Mouse (Mus musculus): ENCODE measurements around the gene Dpp4. TPM values are rescaled to one million over a fixed set of nuclear protein-coding genes. Genes with fewer than 3 reads are reported as not detected.

Gene Dpp4
- polyA plus RNA-seq, 1 experiment from 2014 or later = 0.80 TPM

- WGBS = 70% methylated on average over 3 of the region's 3 CpGs
- Histone ChIP-seq H3K36me3 (ENCODE audit: control insufficient read depth, insufficient read depth, low read length) (no peaks in the 10 kb centered on the region), H3K4me3 (ENCODE audit: low read depth, low read length) (no peak overlapping the region), H3K4me1 (ENCODE audit: control insufficient read depth, insufficient read depth, low read length) (no peaks in the 10 kb centered on the region), H3K9ac (ENCODE audit: low read length) (no peak overlapping the region), H3K27me3 (ENCODE audit: control insufficient read depth, insufficient read depth, low read length) (no peaks in the 10 kb centered on the region), H3K4me2 (ENCODE audit: low read depth) (no peak overlapping the region), H3K27ac (ENCODE audit: low read depth, low read length) (no peak overlapping the region), H3K9me3 (ENCODE audit: control insufficient read depth, low read length) (no peaks in the 10 kb centered on the region)
- ATAC-seq (ENCODE audit: insufficient read depth, low FRiP score, low TSS enrichment) = no peak
- DNase-seq (ENCODE audit: low spot score) = no peak
These were observed 70.8 kb downstream of the Dpp4 start for GRCm38 (mm10) chr2:62341061-62341733.

- H3K4me2 ChIP-seq (ENCODE audit: low read depth) = no peak overlapping the region
- ATAC-seq (ENCODE audit: insufficient read depth, low FRiP score, low TSS enrichment) = no peak
- H3K9me3 ChIP-seq (ENCODE audit: control insufficient read depth, low read length) = no peaks in the 10 kb centered on the region
- WGBS = 76% methylated on average over 4 of the region's 4 CpGs
- no peaks in the 10 kb centered on the region for H3K36me3 ChIP-seq (ENCODE audit: control insufficient read depth, insufficient read depth, low read length)
- no peaks in the 10 kb centered on the region for H3K27me3 ChIP-seq (ENCODE audit: control insufficient read depth, insufficient read depth, low read length)
- no peak overlapping the region for H3K9ac ChIP-seq (ENCODE audit: low read length)
- no peak overlapping the region for H3K4me3 ChIP-seq (ENCODE audit: low read depth, low read length)
- H3K4me1 ChIP-seq (ENCODE audit: control insufficient read depth, insufficient read depth, low read length) = no peaks in the 10 kb centered on the region
- H3K27ac ChIP-seq (ENCODE audit: low read depth, low read length) = no peak overlapping the region
- no peak for DNase-seq (ENCODE audit: low spot score)
These were observed 72.6 kb downstream of the Dpp4 start for GRCm38 (mm10) chr2:62339222-62339944.

GRCm38 (mm10) chr2:62337086-62337485 lies 74.9 kb downstream of the Dpp4 start:
- H3K4me2 ChIP-seq (ENCODE audit: low read depth) = no peak overlapping the region
- 89% methylated on average over 7 of the region's 7 CpGs for WGBS
- H3K9ac ChIP-seq (ENCODE audit: low read length) = no peak overlapping the region
- H3K36me3 ChIP-seq (ENCODE audit: control insufficient read depth, insufficient read depth, low read length) = no peaks in the 10 kb centered on the region
- no peaks in the 10 kb centered on the region for H3K9me3 ChIP-seq (ENCODE audit: control insufficient read depth, low read length)
- no peak overlapping the region for H3K4me3 ChIP-seq (ENCODE audit: low read depth, low read length)
- no peaks in the 10 kb centered on the region for H3K4me1 ChIP-seq (ENCODE audit: control insufficient read depth, insufficient read depth, low read length)
- no peaks in the 10 kb centered on the region for H3K27me3 ChIP-seq (ENCODE audit: control insufficient read depth, insufficient read depth, low read length)
- DNase-seq (ENCODE audit: low spot score) (no peak), ATAC-seq (ENCODE audit: insufficient read depth, low FRiP score, low TSS enrichment) (no peak)
- no peak overlapping the region for H3K27ac ChIP-seq (ENCODE audit: low read depth, low read length)

GRCm38 (mm10) chr2:62334397-62335243 lies 77.4 kb downstream of the Dpp4 start:
- Histone ChIP-seq H3K27me3 (ENCODE audit: control insufficient read depth, insufficient read depth, low read length) (no peaks in the 10 kb centered on the region), H3K36me3 (ENCODE audit: control insufficient read depth, insufficient read depth, low read length) (no peaks in the 10 kb centered on the region), H3K4me2 (ENCODE audit: low read depth) (no peak overlapping the region), H3K4me3 (ENCODE audit: low read depth, low read length) (no peak overlapping the region), H3K9me3 (ENCODE audit: control insufficient read depth, low read length) (no peaks in the 10 kb centered on the region), H3K27ac (ENCODE audit: low read depth, low read length) (no peak overlapping the region), H3K4me1 (ENCODE audit: control insufficient read depth, insufficient read depth, low read length) (no peaks in the 10 kb centered on the region), H3K9ac (ENCODE audit: low read length) (no peak overlapping the region)
- ATAC-seq (ENCODE audit: insufficient read depth, low FRiP score, low TSS enrichment) = no peak
- WGBS = 82% methylated on average over 4 of the region's 4 CpGs
- DNase-seq (ENCODE audit: low spot score) = no peak

GRCm38 (mm10) chr2:62332465-62332864 lies 79.6 kb downstream of the Dpp4 start:
- DNase-seq (ENCODE audit: low spot score) = no peak
- WGBS = 74% methylated on average over 8 of the region's 8 CpGs
- Histone ChIP-seq H3K27ac (ENCODE audit: low read depth, low read length) (no peak overlapping the region), H3K36me3 (ENCODE audit: control insufficient read depth, insufficient read depth, low read length) (no peaks in the 10 kb centered on the region), H3K4me3 (ENCODE audit: low read depth, low read length) (no peak overlapping the region), H3K4me1 (ENCODE audit: control insufficient read depth, insufficient read depth, low read length) (no peaks in the 10 kb centered on the region), H3K27me3 (ENCODE audit: control insufficient read depth, insufficient read depth, low read length) (no peaks in the 10 kb centered on the region), H3K9me3 (ENCODE audit: control insufficient read depth, low read length) (no peaks in the 10 kb centered on the region), H3K4me2 (ENCODE audit: low read depth) (no peak overlapping the region), H3K9ac (ENCODE audit: low read length) (no peak overlapping the region)
- ATAC-seq (ENCODE audit: insufficient read depth, low FRiP score, low TSS enrichment) = no peak

GRCm38 (mm10) chr2:62331913-62332312 lies 80.1 kb downstream of the Dpp4 start:
- Histone ChIP-seq H3K4me2 (ENCODE audit: low read depth) (no peak overlapping the region), H3K27ac (ENCODE audit: low read depth, low read length) (no peak overlapping the region), H3K27me3 (ENCODE audit: control insufficient read depth, insufficient read depth, low read length) (no peaks in the 10 kb centered on the region), H3K4me3 (ENCODE audit: low read depth, low read length) (no peak overlapping the region), H3K9ac (ENCODE audit: low read length) (no peak overlapping the region), H3K9me3 (ENCODE audit: control insufficient read depth, low read length) (no peaks in the 10 kb centered on the region), H3K4me1 (ENCODE audit: control insufficient read depth, insufficient read depth, low read length) (no peaks in the 10 kb centered on the region), H3K36me3 (ENCODE audit: control insufficient read depth, insufficient read depth, low read length) (no peaks in the 10 kb centered on the region)
- 77% methylated on average over 4 of the region's 4 CpGs for WGBS
- no peak for ATAC-seq (ENCODE audit: insufficient read depth, low FRiP score, low TSS enrichment)
- DNase-seq (ENCODE audit: low spot score) = no peak

- Histone ChIP-seq H3K9ac (ENCODE audit: low read length) (no peak overlapping the region), H3K9me3 (ENCODE audit: control insufficient read depth, low read length) (no peaks in the 10 kb centered on the region), H3K27me3 (ENCODE audit: control insufficient read depth, insufficient read depth, low read length) (no peaks in the 10 kb centered on the region), H3K4me3 (ENCODE audit: low read depth, low read length) (no peak overlapping the region), H3K4me2 (ENCODE audit: low read depth) (no peak overlapping the region), H3K4me1 (ENCODE audit: control insufficient read depth, insufficient read depth, low read length) (no peaks in the 10 kb centered on the region), H3K27ac (ENCODE audit: low read depth, low read length) (no peak overlapping the region), H3K36me3 (ENCODE audit: control insufficient read depth, insufficient read depth, low read length) (no peaks in the 10 kb centered on the region)
- ATAC-seq (ENCODE audit: insufficient read depth, low FRiP score, low TSS enrichment) = no peak
- no peak for DNase-seq (ENCODE audit: low spot score)
- 87% methylated on average over 2 of the region's 2 CpGs for WGBS
These were observed 86.6 kb downstream of the Dpp4 start for GRCm38 (mm10) chr2:62325388-62325787.

GRCm38 (mm10) chr2:62323078-62323637 lies 88.9 kb downstream of the Dpp4 start:
- ATAC-seq (ENCODE audit: insufficient read depth, low FRiP score, low TSS enrichment) = no peak

More at GRCm38 (mm10) chr2:62323078-62323637, 88.9 kb downstream of the Dpp4 start:
- 91% methylated on average over 9 of the region's 9 CpGs for WGBS
- DNase-seq (ENCODE audit: low spot score) = no peak
- Histone ChIP-seq H3K4me1 (ENCODE audit: control insufficient read depth, insufficient read depth, low read length) (no peaks in the 10 kb centered on the region), H3K36me3 (ENCODE audit: control insufficient read depth, insufficient read depth, low read length) (no peaks in the 10 kb centered on the region), H3K9ac (ENCODE audit: low read length) (no peak overlapping the region), H3K27me3 (ENCODE audit: control insufficient read depth, insufficient read depth, low read length) (no peaks in the 10 kb centered on the region), H3K4me3 (ENCODE audit: low read depth, low read length) (no peak overlapping the region), H3K9me3 (ENCODE audit: control insufficient read depth, low read length) (no peaks in the 10 kb centered on the region), H3K27ac (ENCODE audit: low read depth, low read length) (no peak overlapping the region), H3K4me2 (ENCODE audit: low read depth) (no peak overlapping the region)
